Comparison of ENCODE assay signal across 8 mouse cellular contexts in the genomic region with DNA sequence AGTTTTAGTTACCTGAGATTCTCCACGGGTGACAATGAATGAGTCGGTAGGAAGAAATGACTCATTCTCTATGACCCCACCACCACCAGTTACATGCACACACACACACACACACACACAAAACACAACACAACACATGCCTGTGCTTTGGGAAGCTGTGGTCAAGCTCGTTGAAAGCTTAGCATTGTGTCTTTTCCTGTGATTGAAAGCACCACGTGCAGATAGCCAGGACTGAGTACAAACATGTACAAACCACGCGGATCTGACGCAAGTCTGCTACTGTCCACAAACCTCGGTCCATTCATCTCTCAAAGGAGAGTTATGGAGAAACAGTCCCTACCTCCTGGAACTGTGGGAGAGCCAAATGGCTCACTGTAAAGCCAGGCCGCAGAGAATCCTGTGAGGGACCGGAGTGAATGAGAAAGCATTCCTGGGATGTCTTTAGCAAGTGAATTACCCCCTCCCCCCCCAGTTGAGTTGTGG. TPM values are rescaled to one million over a fixed set of nuclear protein-coding genes. Genes with fewer than 3 reads are reported as not detected.
DNase-seq lines count a peak whose midpoint lies in the region; ATAC-seq and TF ChIP-seq lines count a peak whose summit lies in the region.

No protein-coding gene starts in this region.

- H3K4me1 ChIP-seq in cerebellum, adult 2 months (ENCODE audit: control insufficient read depth, insufficient read depth, low read length): peaks cover 10% of the 10 kb centered on the region
- H3K4me1 ChIP-seq in heart, embryonic 15.5 days (replicated peaks): peaks cover 22% of the 10 kb centered on the region
- H3K4me1 ChIP-seq in lung, adult 2 months (ENCODE audit: control insufficient read depth, insufficient read depth, low read length): peaks cover 6% of the 10 kb centered on the region; the same call in 1 of the 2 replicates
- H3K4me1 ChIP-seq in olfactory bulb, adult 2 months (ENCODE audit: control insufficient read depth, insufficient read depth, low read length): peaks cover 5% of the 10 kb centered on the region; the same call in 1 of the 2 replicates

- peaks cover 17% of the 10 kb centered on the region for H3K36me3 ChIP-seq in heart, embryonic 15.5 days

- TF ChIP-seq POLR2A in cerebellum, adult 2 months (IDR thresholded peaks at IDR 0.05; ENCODE audit: borderline replicate concordance, insufficient read depth, low read length): no peak
- TF ChIP-seq POLR2A in lung, adult 2 months (IDR thresholded peaks at IDR 0.05; ENCODE audit: borderline replicate concordance, extremely low read depth, low read depth, low read length): no peak
- TF ChIP-seq POLR2A in olfactory bulb, adult 2 months (IDR thresholded peaks at IDR 0.05; ENCODE audit: insufficient read depth, low read depth, low read length): no peak

- peak overlapping the region; percentile 81 for H3K4me2 ChIP-seq in heart, embryonic 15.5 days

- no peak for ATAC-seq in heart, embryonic 15.5 days (replicated peaks; ENCODE audit: insufficient number of reproducible peaks, insufficient read depth, low FRiP score, low read depth)

- 2% methylated on average over 10 of the region's 10 CpGs for WGBS in cerebellum, adult 2 months
- WGBS in heart, embryonic 15.5 days: 8% methylated on average over 10 of the region's 10 CpGs
- WGBS in lung, adult 2 months: 12% methylated on average over 10 of the region's 10 CpGs
- 33% methylated on average over 10 of the region's 10 CpGs for WGBS in olfactory bulb, adult 2 months

- TF ChIP-seq CTCF in cerebellum, adult 2 months (IDR thresholded peaks at IDR 0.05; ENCODE audit: borderline replicate concordance, insufficient read depth, low read depth, low read length): no peak
- TF ChIP-seq CTCF in lung, adult 2 months (IDR thresholded peaks at IDR 0.05; ENCODE audit: insufficient read depth, low read length): no peak
- no peak for TF ChIP-seq CTCF in olfactory bulb, adult 2 months (IDR thresholded peaks at IDR 0.05; ENCODE audit: insufficient read depth, low read depth, low read length)

- DNase-seq in cerebellum, adult 2 months: no peak
- no peak for DNase-seq in cerebellum, postnatal 4 days (ENCODE audit: low spot score in 2 of 2)
- DNase-seq in adrenal gland, postnatal 25 days: peak; percentile 13
- peak; percentile 19 for DNase-seq in lung, adult 2 months
- no peak for DNase-seq in gastrocnemius, postnatal 10 days
- DNase-seq in retina, embryonic 14.5 days (ENCODE audit: low spot score): no peak

- peak overlapping the region; percentile 53 for H3K4me3 ChIP-seq in cerebellum, adult 2 months (replicated peaks; ENCODE audit: insufficient read depth, low read depth, low read length)
- H3K4me3 ChIP-seq in heart, embryonic 15.5 days: peak overlapping the region; percentile 89
- H3K4me3 ChIP-seq in lung, adult 2 months (replicated peaks; ENCODE audit: extremely low read depth, low read depth, low read length): peak overlapping the region; percentile 28
- 0 out of 2 replicates have a peak overlapping the region, but pooled peaks have one; percentile 12 for H3K4me3 ChIP-seq in olfactory bulb, adult 2 months (ENCODE audit: insufficient read depth, low read depth, low read length)

- no peaks in the 10 kb centered on the region for H3K27me3 ChIP-seq in cerebellum, adult 2 months (ENCODE audit: control insufficient read depth, insufficient read depth, low read length)
- H3K27me3 ChIP-seq in heart, embryonic 15.5 days: no peaks in the 10 kb centered on the region

- H3K27ac ChIP-seq in cerebellum, adult 2 months (ENCODE audit: insufficient read depth, low read length): no peak overlapping the region
- peak overlapping the region; percentile 93 for H3K27ac ChIP-seq in heart, embryonic 15.5 days
- H3K27ac ChIP-seq in olfactory bulb, adult 2 months (ENCODE audit: insufficient read depth, low read depth, low read length): no peak overlapping the region

- no peaks in the 10 kb centered on the region for H3K9me3 ChIP-seq in heart, embryonic 15.5 days (replicated peaks)

- H3K9ac ChIP-seq in heart, embryonic 15.5 days: peak overlapping the region; percentile 95

RNA-seq across cellular contexts. Expression of a gene that starts 1.6 kb away (rescaled TPM):
- polyA plus RNA-seq in cerebellum, adult 2 months (2012; rRNA removed): 64.9 and 67.0 TPM in 2 replicates
- total RNA-seq in adrenal gland, postnatal 25 days (2021): 41.0 and 47.0 TPM in 2 replicates
- polyA plus RNA-seq in heart, embryonic 15.5 days (2015; fragmentation: Nextera tagmentation; extraction: Ambion mirVana): 72.3 and 73.5 TPM in 2 replicates
- 15.4 and 17.8 TPM in 2 replicates for polyA plus RNA-seq in lung, adult 2 months (2012; rRNA removed)
- polyA plus RNA-seq in olfactory bulb, adult 2 months (2012; ENCODE audit: insufficient read depth, insufficient read length, low replicate concordance, missing spikeins): not detected in 2 replicates
- total RNA-seq in gastrocnemius, postnatal 10 days (2021): 10 to 100 TPM; 37.9 to 38.4 TPM

RNA-seq across cellular contexts. Expression of a gene that starts 40.8 kb away (rescaled TPM):
- polyA plus RNA-seq in cerebellum, adult 2 months (2012; rRNA removed): 14.6 and 15.2 TPM in 2 replicates
- total RNA-seq in adrenal gland, postnatal 25 days (2021): 71.8 and 80.4 TPM in 2 replicates
- polyA plus RNA-seq in heart, embryonic 15.5 days (2015; fragmentation: Nextera tagmentation; extraction: Ambion mirVana): 39.3 and 47.0 TPM in 2 replicates
- 50.9 and 79.8 TPM in 2 replicates for polyA plus RNA-seq in lung, adult 2 months (2012; rRNA removed)
- not detected in 2 replicates for polyA plus RNA-seq in olfactory bulb, adult 2 months (2012; ENCODE audit: insufficient read depth, insufficient read length, low replicate concordance, missing spikeins)
- total RNA-seq in gastrocnemius, postnatal 10 days (2021): 10 to 100 TPM; 15.9 to 18.8 TPM

RNA-seq across cellular contexts. Expression of a gene that starts 50.2 kb away (rescaled TPM):
- 69.7 and 70.9 TPM in 2 replicates for polyA plus RNA-seq in cerebellum, adult 2 months (2012; rRNA removed)
- 35.3 and 43.7 TPM in 2 replicates for total RNA-seq in adrenal gland, postnatal 25 days (2021)
- 31.0 and 40.3 TPM in 2 replicates for polyA plus RNA-seq in heart, embryonic 15.5 days (2015; fragmentation: Nextera tagmentation; extraction: Ambion mirVana)
- polyA plus RNA-seq in lung, adult 2 months (2012; rRNA removed): 23.0 and 28.9 TPM in 2 replicates
- not detected in 2 replicates for polyA plus RNA-seq in olfactory bulb, adult 2 months (2012; ENCODE audit: insufficient read depth, insufficient read length, low replicate concordance, missing spikeins)
- 10 to 100 TPM; 18.8 to 22.9 TPM for total RNA-seq in gastrocnemius, postnatal 10 days (2021)

Comparison
In these comparisons a context has a peak if more than half of its experiments do, and no peak if none do; other contexts are left out.
1. DNase-seq: peak in adrenal gland, postnatal 25 days (single experiment) and lung, adult 2 months (single experiment); none in cerebellum, adult 2 months (0 of 2), cerebellum, postnatal 4 days (0 of 2), gastrocnemius, postnatal 10 days (single experiment) and retina, embryonic 14.5 days (single experiment).
2. H3K4me3 ChIP-seq: peak in every context shown above with its lines; median percentile 89 in heart, embryonic 15.5 days; 53 in cerebellum, adult 2 months; 28 in lung, adult 2 months; 12 in olfactory bulb, adult 2 months.
3. RNA of a gene that starts 1.6 kb away (polyA plus RNA-seq): 72.3 to 73.5 TPM in heart, embryonic 15.5 days, 64.9 to 67.0 TPM in cerebellum, adult 2 months and 15.4 to 17.8 TPM in lung, adult 2 months; not detected in olfactory bulb, adult 2 months; every median in the first group is over 10 times any median in the second.